Mouse (Mus musculus): ENCODE measurements around the gene Plcd3.

Plcd3 gene

DNA sequence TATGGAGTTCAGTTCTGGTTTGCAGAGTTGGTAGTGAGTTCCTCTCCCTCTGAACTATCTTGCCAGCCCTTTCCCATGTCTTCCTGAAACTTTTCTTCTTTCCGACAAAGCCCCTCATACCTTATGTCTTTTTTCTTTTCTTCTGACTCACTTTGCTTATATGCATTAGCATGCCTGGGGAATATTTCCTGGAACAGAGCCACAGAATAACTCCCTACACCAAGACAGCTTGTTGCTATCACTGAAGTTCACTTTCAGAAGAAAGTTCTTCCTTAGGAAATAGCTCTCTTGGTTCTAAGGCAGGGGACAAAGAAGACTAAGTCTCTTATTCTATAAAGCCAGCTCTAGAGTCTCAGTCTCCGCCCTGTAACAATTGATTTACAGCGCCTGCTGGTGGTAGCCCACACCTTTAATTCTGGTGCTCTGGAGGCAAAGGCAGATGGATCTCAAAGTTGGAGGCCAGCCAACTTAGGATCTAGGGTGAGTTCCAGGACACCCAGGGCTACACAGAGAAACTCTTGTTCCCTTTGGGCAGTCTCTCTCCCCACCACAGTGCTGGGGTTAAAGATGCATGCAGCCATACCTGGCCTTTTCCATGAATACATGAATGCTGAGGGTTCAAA, 80.6 kb downstream of the Plcd3 start:
- no peak for DNase-seq (ENCODE audit: low spot score)
